Mouse (Mus musculus): ENCODE measurements around the gene Grik1.

Grik1 gene

DNA sequence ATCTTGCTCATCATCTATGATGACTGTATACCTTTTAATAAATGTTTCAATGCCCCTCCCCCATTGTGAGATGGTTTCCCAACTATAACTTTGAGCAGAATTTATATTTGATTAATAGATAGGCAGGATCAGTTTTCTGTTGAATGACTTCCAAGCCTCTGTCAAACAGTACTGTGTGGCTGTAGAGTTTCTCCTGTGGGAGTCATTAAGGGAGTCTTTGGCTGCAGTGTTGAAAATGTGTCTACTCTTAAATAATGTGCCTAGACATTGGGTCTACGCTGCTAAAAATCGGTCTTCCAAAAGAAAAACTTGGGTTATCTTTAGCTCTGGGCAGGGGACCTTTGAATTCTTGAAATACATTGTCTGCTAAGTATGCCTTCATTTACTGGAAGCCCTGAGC lies 414.1 kb downstream of the Grik1 start:
- no peak for DNase-seq (ENCODE audit: low read depth, low spot score)

DNA sequence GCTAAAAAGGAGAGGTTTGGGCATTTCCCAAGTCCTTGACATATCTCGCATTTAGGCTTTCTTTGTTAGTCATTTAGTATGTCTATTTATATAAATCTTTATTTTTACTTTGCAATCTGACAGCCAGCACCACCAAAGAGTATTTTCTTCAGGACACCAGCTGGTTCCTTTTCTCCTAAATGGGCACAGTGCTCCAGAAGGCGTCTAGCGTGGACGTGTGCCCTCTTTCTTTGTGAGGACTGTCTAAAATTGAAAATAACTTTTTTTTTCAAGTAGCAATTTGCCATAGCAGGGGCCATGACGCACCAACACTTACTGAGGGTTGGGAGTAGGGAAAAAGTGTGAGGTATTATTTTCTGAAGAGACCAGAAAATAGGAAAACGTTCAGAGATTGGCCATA lies 425.5 kb downstream of the Grik1 start:
- no peak for DNase-seq (ENCODE audit: low read depth, low spot score)

DNA sequence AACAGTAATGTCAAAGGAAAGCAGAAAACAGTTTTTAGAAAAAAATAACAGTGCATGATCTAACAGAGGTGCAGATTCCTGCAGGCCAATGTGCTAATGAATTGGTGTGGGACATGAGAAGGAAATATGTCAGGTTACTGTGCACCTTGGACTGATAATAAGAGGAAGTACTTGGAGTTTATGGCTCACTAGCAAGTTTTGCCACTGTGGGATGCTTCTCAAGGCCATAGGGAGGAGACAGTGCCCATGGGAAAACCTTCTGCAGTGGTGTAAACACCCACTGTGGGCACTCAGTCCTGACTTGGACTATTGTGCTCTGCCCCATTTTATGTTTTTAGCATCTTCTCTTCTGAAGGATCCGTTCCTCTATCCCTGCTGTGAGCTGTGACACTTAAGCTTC lies 428.3 kb downstream of the Grik1 start:
- DNase-seq (ENCODE audit: low read depth, low spot score), result no peak

DNA sequence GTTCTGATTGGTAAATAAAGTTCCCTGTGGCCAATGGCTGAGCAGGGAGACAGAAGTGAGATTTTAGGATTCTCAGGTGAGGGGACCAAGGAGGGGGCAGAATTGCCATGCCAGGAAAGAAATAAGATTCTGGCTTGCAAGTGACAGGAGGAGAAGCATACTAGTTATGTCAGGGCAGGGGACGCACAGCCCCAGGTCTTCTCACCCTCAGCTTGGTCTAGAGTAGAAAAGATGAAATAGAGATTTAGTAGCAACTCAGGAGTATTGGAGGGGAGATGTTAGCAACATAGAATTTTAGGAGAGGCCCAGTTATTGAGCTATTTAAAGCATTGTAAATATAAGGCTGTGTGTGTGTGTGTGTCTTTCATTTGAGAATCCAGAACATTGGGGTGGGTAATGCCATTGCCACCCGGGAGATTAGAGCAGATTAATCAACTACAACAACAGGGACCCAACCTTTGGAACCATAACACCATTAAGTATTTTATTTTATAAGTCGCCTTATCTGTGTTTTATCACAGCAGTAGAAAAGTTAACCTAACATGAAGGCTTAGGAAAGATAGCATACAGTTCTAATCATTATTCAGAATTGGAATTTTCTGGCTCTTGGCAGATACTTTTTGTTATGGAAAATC lies 436.5 kb downstream of the Grik1 start:
- DNase-seq (ENCODE audit: low read depth, low spot score), result no peak

DNA sequence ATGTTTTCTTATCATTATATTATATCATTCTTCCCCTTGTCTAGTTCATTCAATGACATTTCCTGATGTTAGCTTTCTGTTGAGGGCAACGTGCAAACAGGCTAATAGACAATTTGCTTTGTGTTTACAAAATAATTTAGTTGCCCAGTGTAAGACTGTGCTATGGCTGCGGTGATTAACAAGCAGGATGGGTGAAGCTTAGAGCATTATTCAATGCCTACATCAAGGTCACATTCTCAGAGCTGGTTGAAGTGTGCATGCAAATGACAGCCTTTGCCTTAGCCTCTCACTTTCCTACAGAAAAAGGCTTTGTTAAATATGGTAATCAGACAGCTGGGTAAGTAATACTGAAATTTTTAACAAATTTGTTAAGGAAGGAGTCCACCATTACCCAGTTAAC lies 438.5 kb downstream of the Grik1 start:
- DNase-seq (ENCODE audit: low read depth, low spot score), result no peak

DNA sequence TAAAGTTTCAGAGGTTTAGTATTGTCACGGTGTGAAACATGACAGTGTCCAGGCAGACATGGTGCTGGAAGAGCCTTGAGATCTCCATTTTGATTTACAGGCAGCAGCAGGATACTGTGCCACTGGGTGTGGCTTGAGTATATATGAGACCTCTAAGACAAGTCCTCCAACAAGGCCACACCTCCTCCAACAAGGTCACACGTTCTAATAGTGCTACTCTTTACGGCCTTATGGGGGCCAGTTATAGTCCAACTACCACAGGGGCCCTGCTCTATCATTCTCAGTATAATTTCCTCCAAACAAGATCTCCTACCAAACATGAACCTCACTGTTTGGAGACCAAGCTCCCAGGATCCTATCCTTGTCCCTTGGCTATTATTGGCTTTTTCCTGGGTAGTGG lies 441.3 kb downstream of the Grik1 start:
- no peak for DNase-seq (ENCODE audit: low read depth, low spot score)
